Mouse (Mus musculus) erythroblast, embryonic 14.5 days (primary cell): ENCODE measurements around the gene Lysmd1.

Experiments
- GATA1 ChIP-seq: IDR thresholded peaks from 2 replicates; pipeline ENCODE4 v1.6.1; 2012; ENCODE audit warnings: low read length, inconsistent platforms, mixed read lengths
- TAL1 ChIP-seq: IDR thresholded peaks from 3 replicates; pipeline ENCODE4 v1.6.1; 2012; ENCODE audit warnings: low read length, inconsistent platforms, mixed read lengths

- TF ChIP-seq GATA1 = no peak
- TF ChIP-seq TAL1 = no peak
These were observed 16.1 kb upstream of the Lysmd1 start for GRCm38 (mm10) chr3:95117751-95118150.
